Mouse (Mus musculus) induced T-regulatory cell, adult 2 months (primary cell): Measurements from ENCODE around the gene Gm7247.
"Not testable (repeated sequence)": the region's sequence is repeated elsewhere in the genome, so short reads cannot be mapped to it uniquely, and the experiment has no call there.

Source experiments
- DNase-seq: peaks from one replicate; pipeline ENCODE4 v3.0.0-alpha.2; 2012; ENCODE audit warnings: low read depth

Gm7247 gene

GRCm38 (mm10) chr14:51495781-51496180 lies 134.2 kb downstream of the Gm7247 start:
- DNase-seq = no peak

- no peak for DNase-seq
Observed at GRCm38 (mm10) chr14:51496955-51497354, 135.4 kb downstream of the Gm7247 start.

DNA sequence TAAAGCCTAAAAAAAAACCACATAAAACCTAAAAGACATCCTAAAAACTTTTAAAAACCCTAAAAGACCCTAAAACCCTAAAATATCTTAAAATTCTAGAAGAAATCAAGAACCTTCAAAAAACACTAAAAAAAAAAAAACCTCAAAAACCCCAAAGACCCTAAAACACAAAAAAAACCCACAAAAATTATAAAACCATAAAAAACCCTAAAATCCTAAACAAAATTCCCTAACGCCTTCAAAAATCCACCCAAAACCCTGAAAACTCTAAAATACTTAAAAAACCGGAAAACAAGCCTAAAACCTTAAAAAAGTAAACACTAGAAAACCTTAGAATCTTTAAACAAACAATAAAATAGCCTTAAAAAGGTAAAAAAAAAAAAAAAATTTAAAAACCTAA lies 136.4 kb downstream of the Gm7247 start:
- no peak for DNase-seq

DNA sequence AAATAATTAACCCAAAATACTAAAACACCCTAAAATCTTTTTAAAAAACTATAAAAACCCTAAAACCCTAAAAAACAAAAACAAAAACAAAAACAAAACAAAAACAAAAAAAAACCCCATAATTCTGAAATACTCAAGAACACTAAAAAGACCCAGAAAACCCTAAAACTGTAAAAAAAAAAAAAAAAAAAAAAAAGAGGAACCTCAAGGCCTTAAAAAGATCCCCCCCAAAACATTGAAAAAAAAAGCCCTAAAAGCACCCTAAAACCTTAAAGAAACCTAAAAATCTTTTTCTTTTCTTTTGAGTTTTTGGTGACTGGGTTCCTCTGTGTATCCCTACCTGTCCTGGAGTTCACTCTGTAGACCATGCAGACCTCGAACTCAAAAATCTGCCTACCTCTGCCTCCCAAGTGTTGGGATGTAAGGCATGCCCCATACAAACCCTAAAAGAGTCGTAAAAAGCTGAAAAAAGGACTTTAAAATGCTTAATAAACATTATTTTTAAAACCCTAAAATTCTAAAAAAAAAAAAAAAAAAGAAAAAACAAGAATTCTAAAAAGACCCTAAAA lies 138.2 kb downstream of the Gm7247 start:
- DNase-seq = no peak

DNA sequence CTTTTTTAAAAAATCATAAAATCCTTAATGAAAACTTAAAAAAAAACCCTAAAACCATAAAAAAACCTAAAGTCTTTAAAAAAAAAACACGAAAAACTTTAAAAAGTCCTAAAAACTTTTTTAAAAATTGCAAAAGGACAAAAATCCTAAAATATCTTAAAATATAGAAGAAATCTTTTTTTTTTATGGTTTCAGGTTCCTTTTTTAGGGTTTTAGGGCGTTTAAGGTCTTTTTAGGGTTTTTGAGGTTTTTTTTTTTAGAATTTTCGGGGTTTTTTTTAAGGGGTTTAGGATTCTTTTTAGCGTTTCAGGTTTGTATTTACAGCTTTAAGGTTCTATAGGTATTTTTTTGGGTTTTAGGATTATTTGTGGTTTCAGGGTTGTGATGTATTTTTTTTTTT lies 138.9 kb downstream of the Gm7247 start:
- no peak for DNase-seq

DNA sequence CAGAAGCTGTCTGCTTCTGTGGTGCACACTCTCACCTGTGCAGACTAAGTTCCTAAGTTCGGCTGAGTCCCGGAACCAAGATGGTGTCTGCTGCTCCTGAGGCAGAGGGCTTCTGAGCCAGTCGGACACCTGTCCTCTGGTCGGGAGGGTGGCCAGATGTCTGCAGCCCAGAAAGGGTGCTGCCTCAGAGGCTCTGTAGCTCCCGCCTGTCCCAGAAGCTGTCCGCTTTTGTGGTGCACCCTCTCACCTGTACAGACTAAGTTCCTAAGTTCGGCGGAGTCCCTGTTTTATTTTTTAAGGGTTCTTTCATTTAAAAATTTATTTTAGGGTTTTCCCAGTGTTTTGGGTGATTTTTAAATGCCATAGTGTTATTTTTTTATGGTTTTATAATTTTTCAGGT lies 145.9 kb downstream of the Gm7247 start:
- no peak for DNase-seq

GRCm38 (mm10) chr14:51552490-51552889 lies 190.9 kb downstream of the Gm7247 start, which contains the start of gene Gm5622:
Gene Gm5622, plus strand, starts transcription at chr14:51552790.
- no peak for DNase-seq

- DNase-seq = not testable (repeated sequence)
Observed at GRCm38 (mm10) chr14:51573963-51574362, 212.4 kb downstream of the Gm7247 start, which contains the start of gene Gm17175. Gene Gm17175, minus strand, starts transcription at chr14:51574063.

DNA sequence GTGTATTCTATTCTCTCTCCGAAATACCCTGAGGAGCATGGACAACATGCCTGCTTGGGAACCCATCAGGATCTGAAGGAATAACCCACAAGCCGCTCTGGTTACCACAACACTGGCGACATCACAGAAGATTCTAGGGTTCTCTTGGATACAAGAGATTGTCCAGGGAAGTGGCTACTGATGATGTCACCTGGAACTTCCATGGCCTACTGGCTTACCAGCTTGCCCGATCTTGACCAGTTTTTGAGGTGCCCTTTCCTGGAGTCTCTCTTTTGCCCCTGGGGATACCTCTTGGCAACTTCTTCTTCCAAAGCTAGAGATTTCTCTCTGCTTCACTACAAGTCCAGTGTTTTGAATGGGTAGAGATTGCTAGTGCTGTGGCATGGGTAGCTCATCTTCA lies 230.5 kb downstream of the Gm7247 start, which contains the start of gene Gm17174:
Gene Gm17174 (minus strand): TSS at position 101 of the 400 bp plus-strand sequence.
- not testable (repeated sequence) for DNase-seq

- no peak for DNase-seq
Observed at GRCm38 (mm10) chr14:51611210-51611609, 249.7 kb downstream of the Gm7247 start, which contains the start of gene Gm17078. Gene Gm17078, minus strand, starts transcription at chr14:51611310.
